Mouse (Mus musculus) lung, postnatal 0 days (tissue): ENCODE measurements around the gene Apob.

Experiments
- CTCF ChIP-seq: IDR thresholded peaks from 2 replicates; pipeline ENCODE4 v1.5.1; 2016; ENCODE audit warnings: antibody characterized with exemption, mild to moderate bottlenecking
- EP300 ChIP-seq: IDR thresholded peaks from 2 replicates; pipeline ENCODE4 v1.6.1; 2016; ENCODE audit warnings: antibody characterized with exemption, mild to moderate bottlenecking, control low read depth

DNA sequence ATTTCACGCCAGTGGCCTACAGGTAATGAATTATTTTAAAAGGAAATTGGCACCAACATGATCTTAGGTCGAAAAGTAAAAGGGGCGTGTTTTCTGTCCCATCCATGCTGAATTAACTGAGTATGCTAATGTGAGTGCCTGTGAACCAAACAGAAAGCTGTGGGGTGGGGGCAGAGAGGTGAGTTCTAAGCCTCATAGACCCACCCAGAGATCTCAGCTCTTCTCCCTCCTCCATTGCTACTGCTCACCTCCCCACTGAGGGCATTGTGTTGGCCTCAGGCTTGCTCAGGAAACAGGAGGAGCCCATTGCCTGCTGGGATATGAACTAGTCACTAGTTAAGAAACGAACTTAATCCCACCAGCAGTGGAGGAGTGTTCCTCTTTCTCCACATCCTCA lies 54.9 kb downstream of the Apob start:
- TF ChIP-seq CTCF (no peak), EP300 (no peak)
